Comparison of ENCODE assay signal across 2 mouse cellular contexts in genomic region chr10:41523386-41523785, GRCm38 (mm10).
TF ChIP-seq lines count a peak whose summit lies in the region.

No protein-coding gene starts in this region.

TF ChIP-seq in CH12.LX, 34 proteins besides CTCF, POLR2A, EP300 and RAD21 (continued from another document):
- TF ChIP-seq E2F4 (IDR thresholded peaks at IDR 0.05; ENCODE audit: insufficient replicate concordance, low read depth, low read length) (no peak), POLR2AphosphoS2 (IDR thresholded peaks at IDR 0.05; ENCODE audit: low read depth, low read length) (no peak)

TF ChIP-seq in myocyte, 11 proteins besides CTCF, POLR2A, EP300 and RAD21 (continued from another document):
- TF ChIP-seq USF1 (IDR thresholded peaks at IDR 0.05; ENCODE audit: low read depth) (no peak), REST (IDR thresholded peaks at IDR 0.05; ENCODE audit: insufficient read depth, insufficient read length) (no peak), TCF12 (IDR thresholded peaks at IDR 0.05; ENCODE audit: insufficient read depth, poor library complexity, severe bottlenecking) (no peak), MYOD1 (IDR thresholded peaks at IDR 0.05; ENCODE audit: control insufficient read depth in 1 of 3, insufficient read length in 2 of 3, low read depth in 2 of 3) (no peak), POLR2AphosphoS2 (IDR thresholded peaks at IDR 0.05; ENCODE audit: insufficient read length, low read depth) (no peak), SRF (IDR thresholded peaks at IDR 0.05; ENCODE audit: control insufficient read depth, insufficient read length, low read depth) (no peak), CEBPB (IDR thresholded peaks at IDR 0.05; ENCODE audit: insufficient read depth, poor library complexity, severe bottlenecking) (no peak), E2F4 (IDR thresholded peaks at IDR 0.05; ENCODE audit: insufficient read depth) (no peak), MAX (IDR thresholded peaks at IDR 0.05; ENCODE audit: low read depth) (no peak), TCF3 (IDR thresholded peaks at IDR 0.05; ENCODE audit: insufficient read length, low read depth) (no peak)
TF ChIP-seq in myocyte: peak in this region for 0.
